Mouse (Mus musculus) embryo, embryonic 10.5 days (tissue): ENCODE results near the gene Zcchc24.
A peak's percentile ranks its signal among the peaks of the same experiment; 100 is the strongest.

Experiments
- DNase-seq: peaks from one replicate; pipeline ENCODE4 v3.0.0-alpha.2; 2015; ENCODE audit warnings: low spot score

The Zcchc24 gene

GRCm38 (mm10) chr14:25717718-25718117, 51.1 kb downstream of the Zcchc24 start:
- DNase-seq, result no peak

DNA sequence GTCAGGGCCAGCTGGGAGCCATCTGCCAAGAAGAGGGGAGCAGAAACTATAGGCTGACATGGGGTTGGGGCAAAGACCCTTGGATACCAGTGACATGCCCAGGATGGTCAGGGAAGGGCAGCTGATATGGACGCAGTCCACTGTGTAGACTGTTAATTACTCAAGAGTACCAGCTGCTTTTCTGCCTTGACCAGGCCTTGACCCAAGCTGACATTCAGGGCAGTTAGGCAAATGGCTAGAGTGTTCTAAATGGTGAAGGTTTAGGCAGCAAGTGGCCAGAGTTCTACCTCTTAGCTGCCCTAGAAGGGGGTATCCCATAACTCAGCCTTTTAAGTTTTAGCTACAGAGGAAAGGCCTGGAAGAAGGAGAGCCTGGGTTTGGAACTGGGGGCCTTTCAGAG, 52.3 kb downstream of the Zcchc24 start:
- no peak for DNase-seq

GRCm38 (mm10) chr14:25713443-25713842, 55.4 kb downstream of the Zcchc24 start:
- peak; percentile 61 for DNase-seq

DNA sequence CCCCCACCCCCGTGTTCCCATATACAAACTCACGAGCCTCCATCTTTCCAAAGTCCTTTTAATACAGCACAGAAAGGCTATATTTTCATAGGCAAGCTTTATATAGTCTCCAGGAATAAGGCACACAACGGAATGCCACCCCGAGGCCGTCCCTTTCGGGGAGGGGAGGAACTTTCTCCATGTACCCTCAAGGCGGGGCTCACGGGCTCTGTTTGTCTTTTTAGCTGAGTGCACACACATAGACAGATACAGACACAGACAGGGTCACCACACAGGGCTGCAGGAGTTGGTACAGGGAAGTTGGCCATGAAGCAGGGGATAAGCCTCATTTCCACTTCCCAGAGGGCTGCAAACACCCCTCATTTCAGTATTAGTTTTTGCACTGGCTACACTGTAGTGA, 57.2 kb downstream of the Zcchc24 start:
- no peak for DNase-seq

GRCm38 (mm10) chr14:25711177-25711576, 57.7 kb downstream of the Zcchc24 start:
- DNase-seq, result no peak

- DNase-seq, result no peak
Measured at GRCm38 (mm10) chr14:25710681-25711080, 58.2 kb downstream of the Zcchc24 start.

- DNase-seq, result no peak
Measured at GRCm38 (mm10) chr14:25710073-25710472, 58.8 kb downstream of the Zcchc24 start.

DNA sequence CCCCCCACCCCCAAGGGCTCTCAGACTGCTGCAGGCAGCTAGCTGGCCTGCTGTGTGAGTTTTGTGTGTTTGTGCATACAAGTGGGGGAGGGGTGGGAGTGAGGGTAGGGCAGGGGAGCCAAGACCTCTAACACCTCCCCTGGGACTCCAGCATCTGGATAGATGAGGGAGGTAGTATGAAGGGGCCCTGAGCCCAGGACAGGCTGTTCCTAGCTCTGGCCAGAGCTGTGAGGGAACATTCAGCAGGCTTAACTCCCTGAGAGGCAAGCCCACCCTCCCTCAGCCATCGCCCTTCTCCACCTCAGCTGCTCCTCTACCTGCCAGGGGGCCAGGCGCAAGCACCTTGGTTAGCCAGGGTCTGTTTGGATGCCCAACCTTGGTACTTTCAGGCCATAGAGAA, 59.9 kb downstream of the Zcchc24 start:
- DNase-seq, result no peak

GRCm38 (mm10) chr14:25708451-25708850, 60.4 kb downstream of the Zcchc24 start:
- no peak for DNase-seq

- peak; percentile 75 for DNase-seq
Measured at GRCm38 (mm10) chr14:25707691-25708181, 61.1 kb downstream of the Zcchc24 start.

- DNase-seq, result peak; percentile 78
Measured at GRCm38 (mm10) chr14:25701986-25702385, 66.9 kb downstream of the Zcchc24 start.

DNA sequence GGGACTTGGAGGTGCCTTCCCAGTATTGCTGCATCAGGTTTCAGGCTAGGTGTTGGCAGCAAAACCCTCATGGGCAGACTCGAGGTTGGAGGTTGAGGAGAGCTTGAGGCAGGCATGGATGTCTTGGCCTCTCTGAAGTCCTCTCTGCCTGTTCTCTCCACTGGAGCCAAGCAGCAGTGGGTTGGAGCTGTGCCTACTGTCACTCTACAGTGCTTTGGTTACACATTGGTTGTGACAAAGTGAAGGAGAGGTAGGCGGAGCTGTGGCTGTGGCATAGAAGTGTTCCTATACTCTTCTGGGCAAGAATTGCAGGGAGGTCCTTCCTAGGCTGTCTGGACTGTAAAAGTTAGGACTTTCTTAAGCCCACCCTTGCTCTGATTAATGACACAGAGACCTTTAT, 72.5 kb downstream of the Zcchc24 start:
- DNase-seq, result no peak

GRCm38 (mm10) chr14:25695059-25695458, 73.8 kb downstream of the Zcchc24 start:
- DNase-seq, result no peak

DNA sequence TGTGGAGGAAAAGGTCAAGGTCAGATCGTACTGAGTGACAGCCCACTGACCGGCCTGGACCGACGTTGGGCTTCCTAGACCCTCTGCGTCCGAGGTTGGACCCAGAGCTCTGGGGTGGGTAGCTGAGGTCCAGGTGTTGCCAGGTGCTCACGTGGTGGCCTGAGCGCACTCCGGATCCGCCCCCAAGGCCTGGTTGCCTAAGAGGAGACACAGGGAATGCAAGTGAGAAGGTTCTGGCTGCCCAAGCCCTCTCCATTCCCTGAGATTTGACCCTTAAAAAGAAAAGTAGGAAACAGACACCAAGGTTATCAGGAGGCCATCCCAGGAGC, 74.3 kb downstream of the Zcchc24 start:
- peak; percentile 31 for DNase-seq

DNA sequence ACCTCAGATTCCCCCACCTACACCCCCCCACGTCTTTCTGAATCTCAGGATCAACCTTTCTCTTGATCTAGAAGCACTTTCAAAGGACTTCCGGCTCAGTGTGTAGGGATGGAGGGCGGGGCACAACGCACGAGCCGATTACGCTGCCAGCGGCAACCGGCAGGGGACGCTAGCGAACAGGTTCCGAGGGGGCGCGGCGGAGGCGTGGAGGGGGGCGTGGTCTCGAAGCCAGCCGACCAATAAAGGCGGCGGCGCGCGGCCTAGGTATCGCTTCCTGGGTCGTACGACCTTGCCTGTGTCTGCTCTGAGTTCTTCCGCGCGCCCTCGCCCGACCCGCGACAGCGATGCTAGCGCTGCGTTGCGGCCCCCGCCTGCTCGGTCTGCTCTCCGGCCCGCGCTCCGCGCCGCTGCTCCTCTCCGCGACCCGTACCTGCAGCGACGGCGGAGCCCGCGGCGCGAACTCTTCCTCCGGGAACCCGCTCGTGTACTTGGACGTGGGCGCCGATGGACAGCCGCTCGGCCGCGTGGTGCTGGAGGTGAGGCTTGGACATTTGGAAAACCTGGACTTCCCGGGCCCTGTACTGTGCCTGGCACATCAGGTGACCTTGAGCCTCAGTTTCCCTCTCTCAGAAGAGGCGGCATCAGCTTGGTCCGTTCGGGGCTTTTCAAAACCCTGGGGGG, 74.8 kb downstream of the Zcchc24 start, which contains the start of gene Ppif:
Gene Ppif, plus strand, starts transcription at position 267 of the 681 bp plus-strand sequence.
- peak; percentile 98 for DNase-seq

DNA sequence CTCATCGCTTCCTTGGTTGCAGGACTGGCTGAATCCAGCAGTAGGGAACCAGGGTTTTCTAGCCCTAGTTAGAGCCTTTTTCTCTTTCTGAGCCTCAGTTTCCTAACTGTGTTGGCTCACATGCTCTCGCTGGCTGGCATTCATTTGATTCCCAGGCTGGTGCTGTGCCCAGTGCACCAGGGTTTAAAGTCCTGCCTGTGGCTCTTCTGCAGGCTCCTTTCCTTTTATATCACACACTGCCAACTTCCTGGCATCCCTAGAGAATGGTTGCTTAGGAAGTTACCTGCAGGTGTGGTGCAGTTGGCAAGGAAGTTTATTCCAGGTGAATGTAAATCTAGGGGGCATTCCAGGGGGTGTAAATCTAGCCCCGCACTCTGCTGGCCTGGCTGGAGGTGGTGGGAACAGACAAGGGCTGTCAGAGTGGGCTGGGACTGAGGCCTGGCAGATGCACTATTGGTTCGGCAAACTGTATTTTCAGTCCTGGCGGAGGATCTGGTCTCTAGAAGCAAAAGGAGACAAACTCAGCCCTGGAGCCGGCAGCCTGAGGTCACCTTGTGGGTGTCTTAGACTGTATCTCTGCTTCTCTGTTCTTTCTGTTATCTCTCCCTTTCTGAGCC, 75.5 kb downstream of the Zcchc24 start:
- DNase-seq, result no peak

DNA sequence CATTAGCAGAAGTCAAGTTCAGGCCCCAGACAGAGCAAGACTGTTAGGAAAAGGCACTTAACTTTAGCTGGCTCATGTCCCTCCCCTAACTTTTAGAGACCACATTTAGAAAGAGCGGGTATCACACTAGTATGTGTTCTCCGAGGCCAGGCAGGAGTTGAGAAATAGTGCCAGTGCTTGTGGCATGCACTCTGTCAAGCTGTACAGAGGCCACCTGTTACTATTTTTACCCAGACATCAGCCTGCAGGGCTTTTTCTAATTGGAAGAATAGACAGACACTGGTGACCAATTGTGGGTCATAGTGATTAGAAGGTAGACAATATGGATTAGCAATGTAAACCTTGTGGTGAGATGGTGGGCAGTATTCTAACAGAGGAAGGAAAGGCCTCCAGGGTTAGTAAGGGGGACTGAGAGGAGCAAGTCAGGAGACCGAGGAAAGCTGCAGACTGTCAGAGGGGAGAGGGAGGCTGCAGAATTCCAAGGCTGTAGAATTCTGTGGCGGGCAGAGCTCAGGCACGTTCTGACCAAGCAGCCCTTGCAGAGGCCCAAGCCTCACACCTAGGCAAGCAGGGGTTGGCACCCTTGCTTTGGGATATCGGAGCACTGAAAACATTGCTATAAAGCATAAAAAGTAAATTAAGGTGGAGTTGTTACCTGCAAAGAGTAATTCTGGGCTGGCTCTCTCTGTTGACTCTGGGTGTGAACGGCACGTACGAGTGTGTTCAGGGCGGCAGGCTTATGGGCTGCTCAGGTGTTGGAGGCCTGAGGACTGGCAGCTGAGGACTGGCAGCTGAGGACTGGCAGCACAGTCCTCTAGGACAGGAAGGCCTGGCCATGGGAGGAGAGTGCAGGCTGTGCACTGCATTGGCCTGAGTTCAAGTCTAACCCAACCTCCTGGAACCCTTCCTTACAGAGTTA, 81.6 kb downstream of the Zcchc24 start:
- no peak for DNase-seq

DNA sequence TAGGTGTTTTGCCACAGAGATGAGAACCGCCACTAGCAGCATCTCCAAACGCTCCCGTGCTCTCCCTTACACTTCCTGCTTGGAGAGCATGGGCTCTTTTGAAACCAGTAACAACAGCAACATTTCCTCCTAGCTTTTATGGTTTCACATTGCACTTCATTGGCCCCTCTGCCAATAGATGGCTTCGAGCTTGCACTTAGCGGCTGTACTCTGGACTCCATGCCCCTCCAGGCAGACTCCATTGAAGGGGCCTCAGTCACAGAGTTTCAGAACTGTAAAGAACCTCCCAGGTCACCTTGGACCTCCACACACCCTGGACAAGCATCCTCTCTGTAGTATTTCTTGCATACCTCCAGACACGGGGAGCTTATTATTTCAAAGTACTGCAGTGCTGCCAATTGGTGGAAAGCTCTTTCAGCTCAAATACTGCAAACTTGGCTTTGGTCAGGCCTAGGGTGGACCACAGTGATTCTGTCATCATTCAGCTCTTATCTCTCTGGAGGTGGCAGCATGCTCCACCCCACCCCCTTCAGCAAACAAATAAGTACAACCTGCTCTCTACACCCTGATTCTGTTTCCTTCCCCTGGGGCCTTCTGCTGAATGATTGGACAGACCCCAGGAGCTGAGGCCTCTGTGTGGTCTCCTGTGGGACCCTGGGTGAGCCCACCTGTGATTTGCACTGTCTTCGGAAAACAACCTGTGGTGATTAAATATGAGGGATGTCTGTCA, 82.5 kb downstream of the Zcchc24 start:
- no peak for DNase-seq

GRCm38 (mm10) chr14:25682020-25682419, 86.8 kb downstream of the Zcchc24 start:
- no peak for DNase-seq

- DNase-seq, result no peak
Measured at GRCm38 (mm10) chr14:25679625-25680024, 89.2 kb downstream of the Zcchc24 start.

DNA sequence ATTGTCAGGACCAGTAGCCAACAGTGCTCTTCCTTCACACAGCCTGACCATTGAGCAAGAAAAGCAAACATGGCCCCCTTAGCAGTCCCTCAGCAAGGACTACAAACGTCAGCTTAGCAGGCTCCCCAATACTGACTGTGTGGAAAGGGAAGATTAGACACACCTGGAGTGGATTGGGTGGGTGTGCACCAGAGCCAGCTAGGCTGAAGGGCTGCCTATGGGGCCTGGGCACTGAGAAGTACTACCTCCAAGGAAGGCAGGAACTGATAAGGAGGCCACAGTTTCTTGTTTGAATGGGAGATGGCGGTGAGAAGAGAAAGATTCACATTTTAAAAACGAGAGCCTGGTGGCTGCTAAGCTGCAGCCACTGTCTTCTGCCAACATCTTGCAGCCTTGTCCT, 101.3 kb downstream of the Zcchc24 start:
- no peak for DNase-seq
